Mouse (Mus musculus) splenic B cell, adult 2 months (primary cell): ENCODE measurements around the gene Nrsn2.
A peak's percentile ranks its signal among the peaks of the same experiment; 100 is the strongest.

Experiments
- DNase-seq: peaks from one replicate; pipeline ENCODE4 v3.0.0-alpha.2; 2011; ENCODE audit warnings: low read depth, low spot score
- H3K27me3 ChIP-seq: 2 replicates; pipeline ENCODE4 v1.6.1; 2012; ENCODE audit warnings: mild to moderate bottlenecking, low read length, moderate library complexity, mixed read lengths; ENCODE audit not compliant: control insufficient read depth, poor library complexity, insufficient read depth, severe bottlenecking
- H3K36me3 ChIP-seq: 2 replicates; pipeline ENCODE4 v1.6.1; 2012; ENCODE audit warnings: mild to moderate bottlenecking, low read length, moderate library complexity, mixed read lengths; ENCODE audit not compliant: control insufficient read depth, poor library complexity, insufficient read depth, severe bottlenecking

The Nrsn2 gene

DNA sequence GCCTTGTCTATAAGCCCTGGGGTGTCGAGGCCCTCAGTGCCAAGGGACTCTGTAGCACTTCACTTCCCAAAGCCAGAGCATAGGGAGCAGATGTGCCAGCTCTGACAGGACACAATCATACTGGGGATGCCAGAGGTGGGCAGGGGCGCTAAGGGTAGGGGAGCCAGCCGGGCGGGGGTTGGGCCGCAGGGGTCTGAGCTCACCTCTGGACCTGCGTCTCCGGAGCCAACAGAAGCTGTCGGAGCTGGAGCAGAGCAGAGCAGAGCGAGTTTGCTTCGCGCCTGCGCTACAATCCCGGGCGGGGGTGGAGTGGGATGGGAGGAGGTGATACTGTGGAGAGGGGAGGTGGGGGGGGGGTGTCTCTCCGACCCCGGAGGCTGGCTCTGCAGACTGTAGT, at the start of gene Nrsn2:
Nrsn2 (minus strand) TSS at position 294 of the 397 bp plus-strand sequence.
- no peak for DNase-seq
- no peaks in the 10 kb centered on the region for H3K27me3 ChIP-seq
- no peaks in the 10 kb centered on the region for H3K36me3 ChIP-seq

DNA sequence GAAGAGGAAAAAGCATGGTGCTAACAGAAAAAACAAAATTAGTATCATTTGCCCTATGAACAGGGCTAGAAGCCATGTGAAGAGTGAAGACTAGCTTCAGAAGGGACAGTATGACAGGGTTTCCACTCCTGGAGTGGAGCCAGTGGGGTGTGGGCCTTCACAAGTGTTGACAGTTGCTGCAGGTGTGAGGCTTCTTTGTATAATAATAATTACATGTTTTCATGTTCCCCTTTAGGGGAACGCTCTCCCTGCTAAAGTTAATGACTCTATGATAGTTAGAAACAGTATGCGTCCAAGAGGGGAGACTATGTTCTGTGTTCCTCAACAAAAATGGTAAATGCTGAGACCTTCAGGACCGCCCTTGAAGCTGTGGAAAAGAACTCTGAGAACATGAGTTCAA, 39.3 kb upstream of the Nrsn2 start:
- DNase-seq, result no peak
- Histone ChIP-seq H3K27me3 (no peaks in the 10 kb centered on the region), H3K36me3 (no peaks in the 10 kb centered on the region)

DNA sequence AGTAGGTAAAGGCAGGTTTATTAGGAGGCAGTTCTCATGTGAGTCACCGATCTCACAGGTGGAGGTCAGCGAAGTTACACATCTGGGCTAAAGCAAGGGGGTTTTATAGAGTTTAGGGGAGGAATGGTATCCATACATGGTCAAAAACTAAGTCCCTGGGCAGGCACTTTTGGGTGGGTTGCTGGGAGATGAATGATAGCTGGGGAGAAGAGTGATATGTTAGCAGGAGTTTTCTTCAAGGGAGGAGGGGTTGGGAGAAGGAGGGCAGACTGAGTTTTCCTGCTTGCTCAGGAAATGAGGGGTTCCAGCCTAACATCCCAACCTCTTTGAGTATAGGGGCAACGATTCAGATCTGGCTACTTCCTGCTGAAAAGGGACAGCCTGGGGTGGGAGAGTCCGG, 38.8 kb upstream of the Nrsn2 start, which contains the start of gene 6820408C15Rik:
6820408C15Rik (plus strand) TSS at position 301 of the 400 bp plus-strand sequence.
- no peaks in the 10 kb centered on the region for H3K27me3 ChIP-seq
- DNase-seq, result no peak
- no peaks in the 10 kb centered on the region for H3K36me3 ChIP-seq

DNA sequence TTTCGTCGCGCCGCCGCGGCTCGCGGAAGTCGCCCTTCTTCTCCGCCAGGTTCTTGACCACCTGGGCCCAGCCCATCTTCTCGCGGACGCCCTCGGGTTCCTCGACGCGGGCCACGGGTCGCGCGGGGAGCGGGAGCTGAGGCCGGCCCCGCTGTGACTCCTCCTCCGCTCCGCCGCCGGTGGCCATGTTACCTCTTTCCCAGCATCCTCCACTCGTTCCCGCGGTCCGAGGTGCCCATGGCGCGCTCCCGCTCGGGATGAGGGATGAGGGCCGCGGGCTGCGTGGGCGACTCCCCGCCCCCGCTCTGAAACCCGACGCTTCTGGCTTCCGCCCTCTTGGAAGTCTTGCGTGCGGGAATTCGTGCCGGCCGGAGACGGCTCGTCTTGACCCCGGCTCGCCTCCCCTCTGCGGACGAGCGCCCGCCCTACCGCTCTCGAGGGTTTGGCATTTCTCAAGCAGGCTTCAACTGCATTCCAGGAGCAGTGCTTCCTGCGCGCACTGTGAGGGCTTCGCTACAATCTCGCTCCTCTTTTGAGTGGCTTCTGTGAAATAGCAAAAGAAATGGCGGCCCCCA, 38.2 kb upstream of the Nrsn2 start, which contains the start of gene Zcchc3:
Zcchc3 (minus strand) TSS at position 437 of the 575 bp plus-strand sequence.
- Histone ChIP-seq H3K27me3 (no peaks in the 10 kb centered on the region), H3K36me3 (no peaks in the 10 kb centered on the region)
- peak; percentile 50 for DNase-seq

DNA sequence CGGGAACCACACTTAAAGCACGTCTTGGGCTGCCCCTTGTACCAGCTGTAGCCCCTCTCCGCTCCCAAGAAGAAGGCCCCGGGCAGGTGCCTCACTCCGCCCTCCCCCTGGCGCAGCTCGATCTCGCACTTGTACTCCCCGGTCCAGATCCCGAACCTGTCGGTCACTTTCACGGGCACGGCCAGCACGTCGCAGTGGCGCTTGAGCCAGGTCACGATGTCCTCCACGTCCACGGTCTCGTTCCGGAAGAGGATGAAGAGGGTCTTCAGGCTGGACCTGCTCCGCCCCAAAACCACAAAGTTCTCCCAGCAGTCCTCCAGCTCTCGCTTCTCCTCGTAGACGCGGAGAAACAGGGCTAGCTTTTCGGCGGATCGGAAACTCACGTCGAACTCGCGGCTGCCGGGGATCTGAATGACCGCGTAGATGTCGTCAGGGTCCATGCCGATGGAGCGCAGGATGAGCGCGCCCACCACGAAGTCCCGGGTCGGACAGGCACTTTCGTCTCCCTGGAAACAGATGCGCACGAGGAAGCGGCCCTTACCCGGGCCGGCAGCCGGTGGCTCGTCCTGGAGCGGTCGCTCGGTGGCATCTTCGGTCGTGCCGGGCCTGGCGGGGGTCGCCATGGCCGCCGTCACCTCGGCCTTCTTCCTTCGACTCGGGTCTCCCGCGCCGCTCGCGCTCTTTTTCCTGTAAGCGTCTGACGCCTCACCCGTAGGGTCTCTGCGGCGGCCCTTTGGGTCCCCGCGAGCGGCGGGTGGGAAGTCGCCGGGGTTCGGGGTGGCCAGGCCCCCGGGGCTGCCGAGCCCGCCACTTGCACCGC, 37.5 kb upstream of the Nrsn2 start:
- Histone ChIP-seq H3K27me3 (no peaks in the 10 kb centered on the region), H3K36me3 (no peaks in the 10 kb centered on the region)
- no peak for DNase-seq

DNA sequence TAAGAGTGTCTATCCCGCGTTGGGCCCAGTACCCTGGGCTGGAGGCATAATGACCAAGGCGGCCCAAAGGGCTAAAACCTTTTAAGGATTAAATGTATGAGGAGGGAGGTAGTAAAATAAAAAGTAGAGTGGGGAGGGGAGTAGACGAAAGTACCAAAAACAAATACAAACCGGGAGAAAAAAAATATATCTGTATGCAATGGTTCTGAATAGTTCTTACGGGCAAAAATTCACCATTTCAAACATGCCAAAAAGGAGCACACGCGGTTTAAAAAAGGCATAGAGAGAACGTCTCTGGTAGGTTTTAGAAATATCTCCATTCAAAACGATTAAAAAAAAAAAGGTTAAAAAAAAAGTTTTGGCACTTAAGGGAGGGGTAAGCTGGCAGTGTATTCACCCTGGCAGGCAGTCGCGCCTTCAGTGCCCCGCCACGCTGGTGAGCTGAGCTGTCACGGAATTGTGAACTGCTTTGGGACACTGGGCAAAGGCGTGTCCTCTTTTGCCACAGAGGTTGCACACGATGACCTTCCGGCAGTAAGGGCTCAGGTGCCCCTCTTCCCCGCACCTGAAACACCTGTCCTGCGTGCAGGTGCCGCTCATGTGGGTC, 36.8 kb upstream of the Nrsn2 start:
- no peaks in the 10 kb centered on the region for H3K36me3 ChIP-seq
- no peaks in the 10 kb centered on the region for H3K27me3 ChIP-seq
- DNase-seq, result no peak

DNA sequence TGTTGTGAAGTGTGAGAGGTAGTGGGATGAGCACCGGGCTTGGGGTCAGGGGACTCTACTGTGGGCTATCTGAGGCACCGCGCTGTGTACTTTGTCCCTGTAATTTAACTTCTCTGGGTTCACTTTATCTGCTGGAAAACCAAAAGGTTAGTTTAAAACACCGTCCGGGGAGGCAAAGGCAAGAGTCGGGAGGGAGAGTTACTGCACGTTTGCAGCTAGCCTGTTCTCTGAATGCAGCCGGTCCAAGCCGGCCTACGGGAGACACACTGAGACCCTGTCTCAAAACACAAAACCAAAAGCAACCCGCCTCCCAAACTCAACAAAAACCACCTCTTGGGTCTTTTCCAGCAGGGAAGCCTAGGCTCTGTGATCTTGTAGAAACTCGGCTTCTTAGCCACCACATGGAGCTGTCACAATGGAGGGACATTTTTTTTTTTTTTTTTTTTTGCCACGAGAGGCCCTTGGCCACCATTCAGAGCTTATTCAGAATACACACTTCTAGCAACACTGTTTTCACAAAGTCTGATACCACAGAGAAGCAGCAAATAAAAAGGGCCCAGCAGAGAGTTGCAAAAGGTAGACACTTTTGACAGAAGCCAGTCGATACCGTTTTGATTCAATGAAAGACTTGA, 36.2 kb upstream of the Nrsn2 start:
- no peak for DNase-seq
- Histone ChIP-seq H3K27me3 (no peaks in the 10 kb centered on the region), H3K36me3 (no peaks in the 10 kb centered on the region)

DNA sequence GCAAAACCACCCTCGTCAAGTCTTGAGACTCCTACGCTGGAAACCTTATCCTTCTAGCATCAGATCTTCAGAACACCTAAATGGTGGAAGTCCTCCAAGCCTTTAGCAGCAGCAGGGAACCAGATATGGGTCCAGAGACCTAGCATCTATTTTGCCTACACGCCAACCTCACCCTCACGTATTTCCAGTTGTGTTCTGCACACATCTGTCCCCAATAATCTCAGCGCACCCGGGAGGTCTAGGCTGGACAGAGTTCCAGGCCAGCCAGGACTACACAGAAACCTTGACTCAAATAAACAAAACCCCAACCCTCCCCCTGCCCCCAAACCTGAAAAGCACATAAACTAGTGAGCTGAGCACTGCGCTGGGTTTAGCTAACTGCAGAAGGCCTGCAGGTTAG, 35.0 kb upstream of the Nrsn2 start:
- Histone ChIP-seq H3K36me3 (no peaks in the 10 kb centered on the region), H3K27me3 (no peaks in the 10 kb centered on the region)
- DNase-seq, result no peak

DNA sequence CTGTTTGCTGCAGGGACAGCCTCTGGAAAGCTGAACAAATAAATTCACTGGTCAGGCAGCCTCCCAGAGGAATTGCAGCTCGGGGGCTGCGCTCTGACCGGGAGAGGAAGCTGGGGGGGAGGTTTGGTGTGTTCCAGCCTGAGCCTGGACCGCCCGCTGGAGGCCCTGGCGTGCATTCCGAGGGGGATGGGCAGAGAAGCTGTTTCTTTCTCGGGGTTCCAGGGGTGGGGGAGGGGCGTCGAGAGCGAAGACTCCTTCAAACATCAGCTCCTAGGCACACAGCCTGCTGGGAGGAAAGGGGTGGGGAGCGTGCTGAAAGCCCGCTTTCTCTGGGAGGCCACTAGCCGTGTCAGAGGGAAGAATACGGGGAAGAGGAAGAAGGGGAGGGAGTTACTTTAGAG, 34.5 kb upstream of the Nrsn2 start:
- no peaks in the 10 kb centered on the region for H3K36me3 ChIP-seq
- no peak for DNase-seq
- H3K27me3 ChIP-seq, result no peaks in the 10 kb centered on the region

DNA sequence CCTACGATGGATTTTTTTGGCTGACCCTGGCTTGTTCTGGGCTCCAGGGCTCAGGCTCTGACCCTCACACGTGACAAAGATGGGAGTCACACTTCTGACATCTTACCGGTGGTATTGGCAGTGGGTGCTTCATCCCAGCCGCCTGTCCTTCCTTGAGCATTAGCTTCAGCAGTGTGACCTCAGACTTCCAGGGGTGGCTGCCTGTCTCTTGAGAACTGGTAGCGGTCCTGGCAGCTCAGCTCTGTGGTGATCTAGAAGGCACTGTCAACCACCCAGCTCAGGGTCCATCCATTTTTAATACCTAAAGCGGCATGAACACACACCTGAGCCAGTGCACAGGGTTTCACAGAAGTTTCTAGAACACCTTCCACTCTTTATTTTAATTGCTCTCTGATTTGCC, 33.3 kb upstream of the Nrsn2 start:
- no peaks in the 10 kb centered on the region for H3K27me3 ChIP-seq
- DNase-seq, result no peak
- no peaks in the 10 kb centered on the region for H3K36me3 ChIP-seq

DNA sequence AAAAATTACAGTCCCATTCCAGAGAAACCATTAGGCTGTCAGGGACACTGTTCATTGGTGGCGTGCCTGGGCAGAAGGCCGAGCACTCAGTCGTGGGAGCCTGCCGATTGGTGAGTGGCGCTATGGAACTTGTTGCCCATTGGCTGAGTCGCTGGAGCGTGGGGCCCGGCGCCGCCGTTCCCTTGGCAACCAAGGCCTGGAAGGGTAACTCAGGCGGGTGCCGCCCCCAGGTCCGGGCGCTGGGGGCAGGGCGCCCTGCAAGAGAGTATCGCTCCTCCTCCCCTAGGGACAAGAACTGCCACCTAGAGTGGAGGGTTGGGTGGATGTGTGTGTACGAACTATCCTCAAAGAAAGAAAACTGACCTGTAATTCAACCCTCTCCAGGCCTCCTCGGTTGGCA, 29.7 kb upstream of the Nrsn2 start:
- Histone ChIP-seq H3K27me3 (no peaks in the 10 kb centered on the region), H3K36me3 (no peaks in the 10 kb centered on the region)
- peak; percentile 88 for DNase-seq

DNA sequence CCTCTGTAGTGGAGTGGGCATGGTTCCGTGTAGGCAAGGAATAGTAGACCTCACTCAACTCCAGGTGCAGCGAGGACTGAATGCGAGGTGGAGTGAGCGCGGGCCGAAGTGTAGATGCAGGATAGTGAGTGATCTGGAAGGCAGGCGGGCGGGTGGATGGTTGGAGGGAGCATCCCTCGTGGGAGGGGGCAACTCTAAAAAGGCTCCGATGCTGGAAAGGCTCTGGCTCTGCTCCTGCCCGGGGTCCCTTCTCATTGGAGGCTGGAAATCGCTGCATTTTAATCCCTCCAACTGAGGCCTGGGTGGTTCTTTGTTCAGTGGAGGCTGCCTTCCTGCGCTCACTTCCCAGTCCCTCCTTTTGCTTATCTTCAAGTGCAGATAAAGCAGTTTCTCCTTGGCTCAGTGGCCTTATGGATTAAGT, 22.7 kb upstream of the Nrsn2 start:
- no peaks in the 10 kb centered on the region for H3K27me3 ChIP-seq
- no peaks in the 10 kb centered on the region for H3K36me3 ChIP-seq
- DNase-seq, result no peak

DNA sequence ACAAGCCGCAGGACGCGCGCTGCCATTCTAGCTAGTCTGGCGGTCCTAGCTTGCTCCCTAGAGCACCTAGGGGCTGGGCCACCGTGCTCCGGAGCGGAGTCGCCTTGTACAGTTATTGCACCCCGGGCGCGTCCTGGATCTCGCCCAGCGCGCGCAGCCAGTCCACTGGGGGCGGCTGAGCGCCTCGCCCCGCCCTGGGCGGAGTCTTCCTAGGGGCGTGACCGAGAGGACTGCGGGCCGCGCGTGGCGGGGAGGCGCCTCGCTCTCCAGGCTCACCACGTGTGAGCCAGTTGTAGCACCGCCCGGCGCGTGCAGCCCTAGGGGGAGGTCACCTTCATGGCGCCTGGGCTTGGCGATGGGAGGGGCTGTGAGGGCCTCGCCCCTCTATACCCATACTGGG, 22.3 kb upstream of the Nrsn2 start:
- Histone ChIP-seq H3K27me3 (no peaks in the 10 kb centered on the region), H3K36me3 (no peaks in the 10 kb centered on the region)
- peak; percentile 95 for DNase-seq

DNA sequence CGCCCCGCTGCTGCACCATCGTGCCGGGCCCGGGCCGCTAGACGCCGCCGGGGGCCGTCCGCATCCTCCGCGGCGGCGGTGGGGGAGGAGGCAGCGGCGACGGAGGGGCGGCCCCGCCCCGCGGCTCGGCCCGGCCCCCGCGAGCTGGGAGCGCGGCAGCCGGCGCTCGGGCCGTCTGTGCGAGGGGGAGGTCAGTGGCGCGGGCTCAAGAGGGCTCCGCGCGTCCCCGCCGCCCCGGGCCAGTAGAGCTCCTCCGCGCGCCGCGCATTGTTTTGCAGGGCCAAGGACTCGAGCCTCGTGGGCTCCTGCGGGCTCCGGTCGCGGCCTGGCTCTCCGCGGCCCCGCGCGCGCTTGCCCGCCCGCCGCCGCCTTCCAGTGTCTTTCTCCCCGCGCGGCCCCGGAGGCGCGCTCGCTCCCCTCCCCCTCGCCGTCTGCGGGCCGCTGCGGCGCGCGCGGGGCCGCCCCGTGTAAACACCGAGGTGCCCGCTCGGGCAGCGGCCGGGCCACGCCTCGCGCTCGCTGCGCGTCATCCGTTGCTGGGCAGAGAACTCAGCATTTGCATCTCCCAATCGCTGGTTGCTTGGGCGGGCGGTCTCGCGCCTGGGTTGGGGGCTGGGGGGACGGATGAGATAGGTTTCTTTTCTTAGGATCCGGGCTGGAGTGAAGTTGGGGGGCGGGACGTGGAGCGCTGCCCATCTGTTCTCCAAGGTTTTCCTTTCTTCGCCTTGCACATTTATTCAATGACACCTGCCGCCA, 21.4 kb upstream of the Nrsn2 start, which contains the start of gene Sox12:
Sox12 (minus strand) TSS at position 384 of the 756 bp plus-strand sequence.
- Histone ChIP-seq H3K27me3 (no peaks in the 10 kb centered on the region), H3K36me3 (no peaks in the 10 kb centered on the region)
- DNase-seq, result peak; percentile 97
